Mouse (Mus musculus) liver, embryonic 14.5 days (tissue): ENCODE data around the gene BC055324.

Experiments used
- CTCF ChIP-seq: IDR thresholded peaks from 2 replicates; pipeline ENCODE4 v1.5.1; 2016; ENCODE audit warnings: antibody characterized with exemption, low read depth, control low read depth
- EP300 ChIP-seq: IDR thresholded peaks from 2 replicates; pipeline ENCODE4 v1.6.1; 2016; ENCODE audit warnings: antibody characterized with exemption, low read depth

DNA sequence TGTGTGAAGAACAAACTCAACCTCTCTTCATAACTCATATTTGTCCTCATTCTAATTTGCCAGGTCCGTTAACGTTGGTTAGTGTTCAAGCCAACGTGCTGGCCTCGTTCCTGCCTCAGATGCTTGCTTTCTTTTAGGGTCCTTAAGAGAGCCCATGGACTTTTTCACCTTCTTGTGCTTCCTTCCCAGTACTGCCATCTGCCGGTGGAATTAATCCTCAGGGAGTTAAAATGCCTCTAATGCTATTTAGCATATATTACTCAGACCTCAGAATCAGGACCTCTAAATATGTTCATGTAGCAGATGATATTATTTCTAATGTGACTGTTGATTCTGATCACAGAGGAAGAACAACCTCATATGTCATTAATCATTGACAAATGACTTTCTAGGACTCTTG is 32.8 kb upstream of the BC055324 start:
- no peak for TF ChIP-seq CTCF
- TF ChIP-seq EP300 = no peak
